Mouse (Mus musculus) adrenal gland (tissue): ENCODE data around the gene Ppp1r21.

Source experiments
- intact Hi-C: fragments of 180-260 bp; cut with DNase I; formaldehyde crosslinking; loops from one replicate; pipeline ENCODE4 v1.15.1; 2025

The Ppp1r21 gene

GRCm38 (mm10) chr17:88569807-88570540 lies 40.1 kb downstream of the Ppp1r21 start:
- intact Hi-C loops: no loop called here

GRCm38 (mm10) chr17:88570784-88571183 lies 40.9 kb downstream of the Ppp1r21 start:
- intact Hi-C loops: no loop called here

GRCm38 (mm10) chr17:88574811-88575210 lies 44.9 kb downstream of the Ppp1r21 start:
- intact Hi-C loops: no loop called here

GRCm38 (mm10) chr17:88578522-88579242 lies 48.8 kb downstream of the Ppp1r21 start:
- intact Hi-C loops: no loop called here

- intact Hi-C loops: no loop called here
Measured at GRCm38 (mm10) chr17:88580556-88580955, 50.6 kb downstream of the Ppp1r21 start.

DNA sequence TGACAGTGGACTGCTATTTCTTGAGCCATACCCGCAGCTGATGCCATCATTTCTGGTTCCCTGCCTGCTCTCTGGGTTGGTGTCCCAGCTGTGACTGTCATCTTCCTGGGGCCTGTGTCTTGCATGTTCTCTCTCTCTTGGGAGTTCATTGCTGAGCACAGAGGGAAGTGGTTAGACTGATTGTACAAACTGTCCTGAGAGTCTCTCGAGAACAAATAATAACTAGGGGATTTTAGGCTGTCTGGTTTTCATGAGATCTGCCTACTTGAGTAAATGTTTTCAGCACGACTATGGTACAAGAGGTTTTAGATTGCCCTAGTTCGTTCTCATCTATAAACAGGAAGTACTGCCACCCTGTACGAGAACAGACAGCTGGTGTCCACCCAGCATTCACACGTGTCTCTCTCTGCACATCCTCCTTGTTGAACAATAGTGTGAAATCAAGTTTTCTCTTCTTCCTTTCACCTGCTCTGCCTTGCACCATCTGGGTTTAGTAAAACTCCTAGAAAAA lies 51.6 kb downstream of the Ppp1r21 start:
- intact Hi-C loops: no loop called here

- intact Hi-C loops: no loop called here
Measured at GRCm38 (mm10) chr17:88582999-88583398, 53.1 kb downstream of the Ppp1r21 start.

GRCm38 (mm10) chr17:88583411-88583810 lies 53.5 kb downstream of the Ppp1r21 start:
- intact Hi-C loops: no loop called here

DNA sequence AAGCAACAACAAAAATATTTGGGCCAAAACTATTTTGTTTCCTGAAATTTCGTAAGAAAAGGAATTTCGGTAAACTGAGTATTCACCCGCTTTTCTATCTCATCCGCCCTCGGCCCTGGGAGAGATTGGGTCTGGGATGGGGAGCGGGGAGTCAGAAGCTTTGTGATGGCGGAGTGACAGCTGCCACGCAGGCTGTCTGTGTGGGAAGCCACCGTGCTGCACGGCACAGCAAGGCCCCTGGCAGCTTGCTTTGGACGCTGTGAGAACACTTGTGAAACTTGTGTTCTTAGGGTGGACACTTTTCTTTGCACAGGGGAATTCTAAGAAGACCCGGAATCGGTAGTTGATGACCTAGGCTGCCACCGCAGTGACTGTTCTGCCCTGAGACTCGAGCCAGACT lies 57.5 kb downstream of the Ppp1r21 start:
- intact Hi-C loops: loop anchor here (5.0 kb wide), 1 partner anchor 50 kb away; no protein-coding TSS in a partner anchor

GRCm38 (mm10) chr17:88588228-88588627 lies 58.3 kb downstream of the Ppp1r21 start:
- intact Hi-C loops: loop anchor here (5.0 kb wide), 1 partner anchor 51 kb away; no protein-coding TSS in a partner anchor

GRCm38 (mm10) chr17:88590251-88590650 lies 60.3 kb downstream of the Ppp1r21 start:
- intact Hi-C loops: no loop called here

GRCm38 (mm10) chr17:88595071-88595470 lies 65.2 kb downstream of the Ppp1r21 start:
- intact Hi-C loops: loop anchor here (5.0 kb wide), 1 partner anchor 47 kb away; no protein-coding TSS in a partner anchor

DNA sequence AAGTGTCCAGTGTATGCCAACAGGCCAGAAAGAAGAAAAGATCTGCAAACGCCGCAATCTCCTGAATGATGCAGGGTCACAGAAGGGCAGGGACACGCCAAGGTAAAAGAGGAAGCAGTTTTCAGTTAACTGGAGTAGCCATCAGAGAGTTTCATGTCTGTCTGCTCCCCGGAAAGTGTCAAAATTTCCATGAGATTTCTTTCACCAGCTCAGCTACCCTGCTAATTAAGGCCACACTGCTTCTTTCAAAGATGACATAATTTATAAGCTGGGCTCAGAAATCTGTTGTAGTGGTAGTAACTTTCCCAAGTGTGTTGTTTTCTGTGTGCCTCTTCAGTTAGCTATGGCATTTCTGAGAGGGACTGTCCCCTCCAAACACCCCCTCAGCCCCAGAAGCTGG lies 66.2 kb downstream of the Ppp1r21 start:
- intact Hi-C loops: loop anchor here (5.0 kb wide), 1 partner anchor 46 kb away; no protein-coding TSS in a partner anchor

- intact Hi-C loops: loop anchor here (5.0 kb wide), 1 partner anchor 46 kb away; no protein-coding TSS in a partner anchor
Measured at GRCm38 (mm10) chr17:88596544-88597221, 66.8 kb downstream of the Ppp1r21 start.

- intact Hi-C loops: loop anchor here (5.0 kb wide), 1 partner anchor 45 kb away; no protein-coding TSS in a partner anchor
Measured at GRCm38 (mm10) chr17:88597222-88598055, 67.5 kb downstream of the Ppp1r21 start, which contains the start of gene Ston1. Gene Ston1, plus strand, starts transcription at chr17:88597684.

DNA sequence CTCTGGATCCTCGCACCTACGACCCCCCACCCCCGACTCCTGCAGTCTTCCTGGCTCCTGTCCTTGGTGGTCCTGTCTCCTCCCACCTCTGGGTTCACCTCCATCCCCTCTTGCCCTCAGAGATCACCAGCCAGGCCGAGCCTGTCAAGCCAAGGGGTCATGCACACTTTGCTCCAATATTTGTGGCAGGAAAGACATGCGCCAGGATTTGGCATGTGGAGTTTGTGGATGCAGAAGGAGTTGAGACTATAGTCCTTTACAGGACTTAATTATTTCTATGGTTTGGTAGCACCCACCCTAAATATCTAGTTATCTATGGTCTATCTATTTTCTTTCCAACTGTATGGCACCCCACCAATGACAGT lies 68.1 kb downstream of the Ppp1r21 start:
- intact Hi-C loops: loop anchor here (5.0 kb wide), 1 partner anchor 44 kb away; no protein-coding TSS in a partner anchor

GRCm38 (mm10) chr17:88598570-88599368 lies 68.9 kb downstream of the Ppp1r21 start:
- intact Hi-C loops: loop anchor here (5.0 kb wide), 1 partner anchor 44 kb away; no protein-coding TSS in a partner anchor

- intact Hi-C loops: no loop called here
Measured at GRCm38 (mm10) chr17:88600492-88601026, 70.6 kb downstream of the Ppp1r21 start.

- intact Hi-C loops: no loop called here
Measured at GRCm38 (mm10) chr17:88603943-88604342, 74.0 kb downstream of the Ppp1r21 start.
